In the genomic region with DNA sequence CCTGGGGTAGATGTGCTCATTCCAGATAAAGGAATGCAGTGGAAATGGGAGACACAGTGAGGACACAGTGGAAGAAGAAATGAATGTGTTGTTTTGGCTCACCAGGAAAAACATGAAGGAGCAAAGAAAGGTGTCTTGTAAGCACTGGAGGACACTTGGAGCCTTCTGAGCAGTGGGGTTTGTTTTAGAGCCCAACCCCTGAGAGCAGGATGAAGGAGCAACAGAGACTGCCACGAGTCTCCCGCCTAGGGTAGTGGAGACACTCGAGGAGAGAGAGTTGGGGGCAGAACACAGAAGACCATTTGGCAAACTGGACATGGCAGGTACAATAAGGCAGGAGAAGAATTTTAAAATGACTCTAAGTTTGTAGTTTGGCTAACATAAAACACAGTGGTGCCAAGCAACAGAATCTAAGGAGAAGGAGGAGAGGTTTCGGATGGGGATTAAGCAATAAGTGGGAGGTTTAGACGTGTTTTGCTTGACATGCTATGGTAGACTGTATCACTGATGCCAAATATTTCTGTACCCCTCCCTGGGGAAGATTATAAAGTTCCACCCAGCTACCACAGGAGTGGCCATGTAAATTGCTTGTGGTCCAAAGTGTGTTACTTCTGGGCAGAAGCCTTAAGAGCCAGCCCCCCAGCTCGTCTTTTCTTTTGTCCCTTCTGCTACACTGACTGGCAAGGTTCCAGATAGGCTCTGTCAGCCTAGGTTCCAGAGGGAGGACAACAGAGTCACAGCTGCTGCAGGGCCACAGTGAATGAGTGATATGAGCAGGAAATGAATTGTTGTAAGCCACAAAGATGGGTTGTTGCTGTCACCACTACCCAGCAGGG, we compare ENCODE assay signal across 15 mouse cellular contexts. TPM values are rescaled to one million over a fixed set of nuclear protein-coding genes. Genes with fewer than 3 reads are reported as not detected.
A peak's percentile ranks its signal among the peaks of the same experiment; 100 is the strongest.
DNase-seq lines count a peak whose midpoint lies in the region; ATAC-seq and TF ChIP-seq lines count a peak whose summit lies in the region.
"Had no signal": no experiment of that assay in that cellular context is flagged by ENCODE, and none has a peak within 500 bp of the region (broad histone marks: within the 10 kb centered on the region; RNA-seq: fewer than 3 reads in every experiment).

No protein-coding gene starts in this region.

- H3K9me3 ChIP-seq in heart, embryonic 12.5 days (replicated peaks): no peaks in the 10 kb centered on the region
- no peaks in the 10 kb centered on the region for H3K9me3 ChIP-seq in midbrain, postnatal 0 days (ENCODE audit: low read length)
- H3K9me3 ChIP-seq in midbrain, embryonic 16.5 days (replicated peaks; ENCODE audit: control insufficient read depth, low read length, poor library complexity, severe bottlenecking): no peaks in the 10 kb centered on the region
- H3K9me3 ChIP-seq: forebrain, embryonic 10.5 days; limb, embryonic 12.5 days; midbrain, embryonic 13.5 days; neural tube, embryonic 12.5 days had no signal

- no peak for TF ChIP-seq CTCF in heart, adult 2 months (IDR thresholded peaks at IDR 0.05)
- no peak for TF ChIP-seq CTCF in midbrain, postnatal 0 days (IDR thresholded peaks at IDR 0.05)

- H3K9ac ChIP-seq in heart, adult 2 months (ENCODE audit: low read depth, low read length): no peak overlapping the region
- H3K9ac ChIP-seq in heart, embryonic 12.5 days: no peak overlapping the region
- no peak overlapping the region for H3K9ac ChIP-seq in midbrain, postnatal 0 days (replicated peaks; ENCODE audit: low read length, poor library complexity, severe bottlenecking)
- no peak overlapping the region for H3K9ac ChIP-seq in midbrain, embryonic 16.5 days (ENCODE audit: low read depth, low read length)
- H3K9ac ChIP-seq: limb, embryonic 12.5 days; midbrain, embryonic 13.5 days; neural tube, embryonic 12.5 days had no signal

- H3K4me1 ChIP-seq in heart, adult 2 months (ENCODE audit: control insufficient read depth, insufficient read depth, low read length): no peaks in the 10 kb centered on the region; the same call in 1 of the 2 replicates
- no peaks in the 10 kb centered on the region for H3K4me1 ChIP-seq in heart, embryonic 12.5 days (replicated peaks)
- no peaks in the 10 kb centered on the region for H3K4me1 ChIP-seq in midbrain, postnatal 0 days (ENCODE audit: insufficient read depth, low read length)
- H3K4me1 ChIP-seq in midbrain, embryonic 16.5 days (ENCODE audit: control insufficient read depth, insufficient read depth, low read length): no peaks in the 10 kb centered on the region
- H3K4me1 ChIP-seq: forebrain, embryonic 10.5 days; limb, embryonic 12.5 days; neural tube, embryonic 12.5 days had no signal

- no peak for ATAC-seq in heart, embryonic 12.5 days (ENCODE audit: insufficient number of reproducible peaks, low FRiP score)
- no peak for ATAC-seq in midbrain, postnatal 0 days (ENCODE audit: low FRiP score)
- no peak for ATAC-seq in midbrain, embryonic 16.5 days

- H3K36me3 ChIP-seq in heart, adult 2 months (ENCODE audit: control insufficient read depth, insufficient read depth, low read length): no peaks in the 10 kb centered on the region
- H3K36me3 ChIP-seq in heart, embryonic 12.5 days: peaks cover 5% of the 10 kb centered on the region; the same call in 1 of the 2 replicates
- H3K36me3 ChIP-seq in midbrain, postnatal 0 days (ENCODE audit: insufficient read depth, low read length): peaks cover 42% of the 10 kb centered on the region
- H3K36me3 ChIP-seq in midbrain, embryonic 16.5 days (ENCODE audit: control insufficient read depth, insufficient read depth, low read length): peaks cover 24% of the 10 kb centered on the region
- H3K36me3 ChIP-seq: limb, embryonic 12.5 days had no signal

- TF ChIP-seq POLR2A in heart, adult 2 months (IDR thresholded peaks at IDR 0.05; ENCODE audit: insufficient read depth, low read depth, low read length): no peak

- intact Hi-C loops in heart, adult 2 months (cut with DNase I): no loop called here
- intact Hi-C loops in heart, postnatal 10 days (cut with DNase I): no loop called here

- WGBS in heart, adult 2 months: 71% methylated on average over 6 of the region's 6 CpGs
- 59% methylated on average over 6 of the region's 6 CpGs for whole genome bisulfite sequencing in heart, embryonic 12.5 days
- 59% methylated on average over 6 of the region's 6 CpGs for whole genome bisulfite sequencing in midbrain, postnatal 0 days
- 63% methylated on average over 6 of the region's 6 CpGs for WGBS in midbrain, embryonic 16.5 days

- H3K27ac ChIP-seq in heart, adult 2 months: no peak overlapping the region
- H3K27ac ChIP-seq in heart, embryonic 12.5 days (ENCODE audit: poor library complexity, severe bottlenecking): no peak overlapping the region
- H3K27ac ChIP-seq in midbrain, postnatal 0 days (ENCODE audit: low read depth, low read length): no peak overlapping the region
- no peak overlapping the region for H3K27ac ChIP-seq in midbrain, embryonic 16.5 days (ENCODE audit: low read length)
- H3K27ac ChIP-seq: forebrain, embryonic 10.5 days; limb, embryonic 12.5 days; midbrain, embryonic 13.5 days; neural tube, embryonic 12.5 days had no signal

- TF ChIP-seq EP300 in heart, adult 2 months (IDR thresholded peaks at IDR 0.05; ENCODE audit: insufficient read depth, low read depth, low read length): no peak

- H3K4me2 ChIP-seq in heart, embryonic 12.5 days: no peak overlapping the region
- H3K4me2 ChIP-seq in midbrain, postnatal 0 days (ENCODE audit: low read depth, low read length, poor library complexity, severe bottlenecking): no peak overlapping the region
- H3K4me2 ChIP-seq in midbrain, embryonic 16.5 days (ENCODE audit: low read length): no peak overlapping the region
- H3K4me2 ChIP-seq: limb, embryonic 12.5 days; midbrain, embryonic 13.5 days; neural tube, embryonic 12.5 days had no signal

- no peaks in the 10 kb centered on the region for H3K79me2 ChIP-seq in heart, adult 2 months (replicated peaks; ENCODE audit: control insufficient read depth, insufficient read depth, low read length)

- H3K4me3 ChIP-seq in heart, adult 2 months: no peak overlapping the region
- H3K4me3 ChIP-seq in heart, embryonic 12.5 days: no peak overlapping the region
- H3K4me3 ChIP-seq in midbrain, postnatal 0 days (ENCODE audit: low read depth, low read length): no peak overlapping the region
- no peak overlapping the region for H3K4me3 ChIP-seq in midbrain, embryonic 16.5 days (ENCODE audit: low read depth, low read length)
- H3K4me3 ChIP-seq: forebrain, embryonic 10.5 days; limb, embryonic 12.5 days; midbrain, embryonic 13.5 days; neural tube, embryonic 12.5 days had no signal

- no peaks in the 10 kb centered on the region for H3K27me3 ChIP-seq in heart, adult 2 months (ENCODE audit: control insufficient read depth, insufficient read depth, low read length)
- peaks cover 3% of the 10 kb centered on the region; the same call in 1 of the 2 replicates for H3K27me3 ChIP-seq in heart, embryonic 12.5 days (replicated peaks)
- no peaks in the 10 kb centered on the region for H3K27me3 ChIP-seq in midbrain, postnatal 0 days (ENCODE audit: insufficient read depth, low read length)
- no peaks in the 10 kb centered on the region for H3K27me3 ChIP-seq in midbrain, embryonic 16.5 days (ENCODE audit: control insufficient read depth, insufficient read depth, low read depth, low read length)
- H3K27me3 ChIP-seq: limb, embryonic 12.5 days; midbrain, embryonic 13.5 days; neural tube, embryonic 12.5 days had no signal

- DNase-seq in heart, adult 2 months: peak; percentile 11 to 20
- DNase-seq in midbrain, postnatal 0 days (ENCODE audit: low spot score): peak; percentile 19
- peak; percentile 8 to 19 for DNase-seq in heart, postnatal 10 days
- DNase-seq in lung, postnatal 36 days: peak; percentile 37
- DNase-seq in ovary, adult 18-20 months (ENCODE audit: low spot score): no peak
- DNase-seq in layer of hippocampus, postnatal 14 days (ENCODE audit: low spot score in 2 of 2): no peak
- DNase-seq: cerebellum, adult 9-11 months; spleen, adult 18-20 months had no signal

RNA-seq across cellular contexts. Expression of a gene that starts 30.9 kb away (rescaled TPM):
- total RNA-seq in heart, adult 2 months (2021): 10 to 100 TPM in 1 of 2 experiments, 1 to 10 TPM in 1; 9.6 to 11.7 TPM
- 2.2 and 4.2 TPM in 2 replicates for polyA plus RNA-seq in heart, adult 2 months (2012; rRNA removed)
- polyA plus RNA-seq in heart, embryonic 12.5 days (2016; fragmentation: Nextera tagmentation; extraction: Ambion mirVana): 1.0 and 1.4 TPM in 2 replicates
- total RNA-seq in midbrain, postnatal 0 days (2014; rRNA removed): 10.0 and 12.6 TPM in 2 replicates
- 3.3 and 3.6 TPM in 2 replicates for polyA plus RNA-seq in midbrain, postnatal 0 days (2015; fragmentation: Nextera tagmentation; extraction: Ambion mirVana)
- polyA plus RNA-seq in midbrain, embryonic 16.5 days (2015; fragmentation: Nextera tagmentation; extraction: Ambion mirVana): 8.4 and 11.6 TPM in 2 replicates
- 1 to 10 TPM; 4.1 to 5.8 TPM for total RNA-seq in heart, postnatal 10 days (2021)
- total RNA-seq in layer of hippocampus, postnatal 14 days (2021): 1 to 10 TPM; 6.4 to 6.7 TPM

RNA-seq across cellular contexts. Expression of a gene that starts 34.0 kb away (rescaled TPM):
- 10 to 100 TPM; 11.5 to 12.3 TPM for total RNA-seq in heart, adult 2 months (2021)
- 7.5 and 12.1 TPM in 2 replicates for polyA plus RNA-seq in heart, adult 2 months (2012; rRNA removed)
- polyA plus RNA-seq in heart, embryonic 12.5 days (2016; fragmentation: Nextera tagmentation; extraction: Ambion mirVana): 2.5 and 3.0 TPM in 2 replicates
- 36.3 and 49.8 TPM in 2 replicates for total RNA-seq in midbrain, postnatal 0 days (2014; rRNA removed)
- 5.0 and 6.4 TPM in 2 replicates for polyA plus RNA-seq in midbrain, postnatal 0 days (2015; fragmentation: Nextera tagmentation; extraction: Ambion mirVana)
- polyA plus RNA-seq in midbrain, embryonic 16.5 days (2015; fragmentation: Nextera tagmentation; extraction: Ambion mirVana): 8.8 and 10.0 TPM in 2 replicates
- 10 to 100 TPM; 16.0 to 18.6 TPM for total RNA-seq in heart, postnatal 10 days (2021)
- 10 to 100 TPM; 71.6 to 71.7 TPM for total RNA-seq in layer of hippocampus, postnatal 14 days (2021)

RNA-seq across cellular contexts. Expression of a gene that starts 54.4 kb away (rescaled TPM):
- under 1 TPM in 1 of 2 experiments, not detected in 1; 0.37 TPM for total RNA-seq in heart, adult 2 months (2021)
- 0.14 and 0.32 TPM in 2 replicates for polyA plus RNA-seq in heart, adult 2 months (2012; rRNA removed)
- polyA plus RNA-seq in heart, embryonic 12.5 days (2016; fragmentation: Nextera tagmentation; extraction: Ambion mirVana): 24.2 and 26.0 TPM in 2 replicates
- total RNA-seq in midbrain, postnatal 0 days (2014; rRNA removed): 1.2 and 1.4 TPM in 2 replicates
- 1.2 and 1.5 TPM in 2 replicates for polyA plus RNA-seq in midbrain, postnatal 0 days (2015; fragmentation: Nextera tagmentation; extraction: Ambion mirVana)
- polyA plus RNA-seq in midbrain, embryonic 16.5 days (2015; fragmentation: Nextera tagmentation; extraction: Ambion mirVana): 3.4 and 3.9 TPM in 2 replicates
- total RNA-seq in heart, postnatal 10 days (2021): 1 to 10 TPM; 5.9 to 8.2 TPM
- 1 to 10 TPM; 2.5 to 2.6 TPM for total RNA-seq in layer of hippocampus, postnatal 14 days (2021)
- total RNA-seq: gastrocnemius, adult 18-20 months had no signal

Comparison
In these comparisons a context has a peak if more than half of its experiments do, and no peak if none do; other contexts are left out.
1. DNase-seq: peak in heart, adult 2 months (2 of 2), midbrain, postnatal 0 days (single experiment), heart, postnatal 10 days (2 of 2) and lung, postnatal 36 days (single experiment); none in ovary, adult 18-20 months (single experiment) and layer of hippocampus, postnatal 14 days (0 of 2).